Mouse (Mus musculus) B cell, adult 67 days (primary cell): ENCODE data around the gene Gm15127. TPM values are rescaled to one million over a fixed set of nuclear protein-coding genes. Genes with fewer than 3 reads are reported as not detected.

Experiments used
- total RNA-seq, 2 experiments: library from RNA; stranded (reverse); gene quantifications; 4 replicates each; pipeline ENCODE4 v1.2.4; 2023

Gene Gm15127
- total RNA-seq: not detected

GRCm38 (mm10) chrX:148663298-148663697 lies at the start of gene Gm15127:
TSS of gene Gm15127 (plus strand) at chrX:148663598.

GRCm38 (mm10) chrX:148615053-148615452 lies 48.3 kb upstream of the Gm15127 start, which contains the start of gene Gm8334:
TSS of gene Gm8334 (minus strand) at chrX:148615153.

Other genes starting within 250 kb of the Gm15127 start
- not detected for gene Gm15114, start 174.6 kb upstream of the Gm15127 start, total RNA-seq
- gene Gm8334, start 48.4 kb upstream of the Gm15127 start, total RNA-seq: not detected
- gene Luzp4, start 194.0 kb downstream of the Gm15127 start, total RNA-seq: not detected